19 mouse cellular contexts compared by ENCODE assay signal in genomic region chr7:137033177-137033576, GRCm38 (mm10).
DNase-seq lines count a peak whose midpoint lies in the region; ATAC-seq lines count a peak whose summit lies in the region.
"Had no signal": no experiment of that assay in that cellular context is flagged by ENCODE, and none has a peak within 500 bp of the region (broad histone marks: within the 10 kb centered on the region; RNA-seq: fewer than 3 reads in every experiment).

No protein-coding gene starts in this region.

- no peak overlapping the region for H3K27ac ChIP-seq in heart, embryonic 12.5 days (ENCODE audit: poor library complexity, severe bottlenecking)
- no peak overlapping the region for H3K27ac ChIP-seq in heart, embryonic 10.5 days

- H3K27me3 ChIP-seq in heart, embryonic 12.5 days (replicated peaks), result no peaks in the 10 kb centered on the region
- peaks cover 7% of the 10 kb centered on the region; the same call in 1 of the 2 replicates for H3K27me3 ChIP-seq in heart, embryonic 10.5 days (ENCODE audit: insufficient read depth, poor library complexity, severe bottlenecking)
- H3K27me3 ChIP-seq: CH12.LX, Patski had no signal

- no peaks in the 10 kb centered on the region for H3K36me3 ChIP-seq in heart, embryonic 12.5 days
- H3K36me3 ChIP-seq in heart, embryonic 10.5 days, result no peaks in the 10 kb centered on the region; the same call in 1 of the 2 replicates
- H3K36me3 ChIP-seq: G1E had no signal

- H3K4me2 ChIP-seq in heart, embryonic 12.5 days, result no peak overlapping the region

- no peak overlapping the region for H3K9ac ChIP-seq in heart, embryonic 12.5 days

- no peak for ATAC-seq in heart, embryonic 12.5 days (ENCODE audit: insufficient number of reproducible peaks, low FRiP score)
- ATAC-seq: activated CD4-positive, CD25-positive, alpha-beta regulatory T cell, adult 4 months; CD4-positive, CD25-positive, alpha-beta regulatory T cell, adult 4 months; Patski had no signal

- intact Hi-C loops in heart, postnatal 14 days (cut with DNase I), result no loop called here

- 92% methylated on average over 12 of the region's 12 CpGs for WGBS in heart, embryonic 12.5 days
- 96% methylated on average over 12 of the region's 12 CpGs for WGBS in heart, embryonic 10.5 days

- H3K9me3 ChIP-seq in heart, embryonic 12.5 days (replicated peaks), result peaks cover 10% of the 10 kb centered on the region
- peaks cover 3% of the 10 kb centered on the region; the same call in 1 of the 2 replicates for H3K9me3 ChIP-seq in heart, embryonic 10.5 days

- H3K4me3 ChIP-seq in heart, embryonic 12.5 days, result no peak overlapping the region
- H3K4me3 ChIP-seq in heart, embryonic 10.5 days, result no peak overlapping the region

- H3K4me1 ChIP-seq in heart, embryonic 12.5 days (replicated peaks), result no peaks in the 10 kb centered on the region
- no peaks in the 10 kb centered on the region for H3K4me1 ChIP-seq in heart, embryonic 10.5 days

- peak; percentile 82 for DNase-seq in heart, adult 11 months
- peak; percentile 51 for DNase-seq in heart, embryonic 10.5 days (ENCODE audit: low spot score)
- DNase-seq in heart, postnatal 14 days, result no peak
- DNase-seq: adrenal gland, adult 2 months; adrenal gland, adult 8-10 months; adrenal gland, postnatal 10 days; adrenal gland, postnatal 14 days; adrenal gland, postnatal 25 days; adrenal gland, postnatal 36 days; B cell, adult 2 months; cerebellum, adult 11 months; cerebellum, adult 11-12 months; cerebellum, adult 18-20 months had no signal

Comparison
In these comparisons a context has a peak if more than half of its experiments do, and no peak if none do; other contexts are left out.
1. DNase-seq: peak in heart, adult 11 months (single experiment) and heart, embryonic 10.5 days (single experiment); none in heart, postnatal 14 days (0 of 2).